Mouse (Mus musculus): ENCODE measurements around the gene Gm4871.

Gene Gm4871

GRCm38 (mm10) chr5:144998491-144998890 is 34.1 kb downstream of the Gm4871 start:
- peak; percentile 31 for DNase-seq (ENCODE audit: low read depth, low spot score)

GRCm38 (mm10) chr5:144990481-144990880 is 42.1 kb downstream of the Gm4871 start:
- DNase-seq (ENCODE audit: low read depth, low spot score), result no peak

GRCm38 (mm10) chr5:144990051-144990450 is 42.5 kb downstream of the Gm4871 start:
- no peak for DNase-seq (ENCODE audit: low read depth, low spot score)

GRCm38 (mm10) chr5:144989061-144989405 is 43.5 kb downstream of the Gm4871 start:
- DNase-seq (ENCODE audit: low read depth, low spot score), result no peak

- DNase-seq (ENCODE audit: low read depth, low spot score), result peak; percentile 70
Observed at GRCm38 (mm10) chr5:144988340-144989060, 44.1 kb downstream of the Gm4871 start.

GRCm38 (mm10) chr5:144987561-144987960 is 45.0 kb downstream of the Gm4871 start:
- DNase-seq (ENCODE audit: low read depth, low spot score), result no peak

GRCm38 (mm10) chr5:144984839-144985238 is 47.7 kb downstream of the Gm4871 start:
- no peak for DNase-seq (ENCODE audit: low read depth, low spot score)

- DNase-seq (ENCODE audit: low read depth, low spot score), result no peak
Observed at GRCm38 (mm10) chr5:144983227-144983626, 49.3 kb downstream of the Gm4871 start.
